In the genomic region with DNA sequence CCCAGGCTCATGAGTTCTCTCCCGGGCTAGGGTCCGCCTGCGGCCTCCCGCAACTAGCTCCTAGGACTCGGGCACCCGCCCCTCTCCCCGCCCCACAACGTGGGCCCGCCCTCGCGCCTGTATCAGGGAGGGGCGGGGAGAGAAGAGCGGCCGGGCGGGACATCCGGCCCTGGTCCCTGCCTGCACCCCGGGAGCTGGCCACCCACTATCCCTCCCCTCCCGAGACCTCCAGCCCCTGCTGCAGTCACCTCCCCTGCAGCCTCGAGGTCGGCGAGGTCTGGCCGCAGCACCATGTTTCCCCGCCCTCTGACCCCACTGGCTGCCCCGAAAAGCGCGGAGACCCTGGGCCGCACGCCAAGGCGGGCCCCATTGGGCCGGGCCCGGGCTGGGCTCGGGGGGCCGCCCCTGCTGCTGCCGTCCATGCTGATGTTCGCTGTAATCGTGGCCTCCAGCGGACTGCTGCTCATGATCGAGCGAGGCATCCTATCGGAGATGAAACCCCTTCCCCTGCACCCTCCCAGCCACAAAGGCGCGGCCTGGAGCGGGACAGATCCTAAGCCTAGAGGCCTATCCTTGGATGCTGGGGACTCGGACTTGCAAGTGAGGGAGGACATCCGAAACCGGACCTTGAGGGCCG, we compare ENCODE assay signal across 8 mouse cellular contexts. TPM values are rescaled to one million over a fixed set of nuclear protein-coding genes. Genes with fewer than 3 reads are reported as not detected.
DNase-seq lines count a peak whose midpoint lies in the region; ATAC-seq and TF ChIP-seq lines count a peak whose summit lies in the region.

Gene Chst14 (plus strand): TSS at position 136 of the 637 bp plus-strand sequence.

- ATAC-seq in embryonic facial prominence, embryonic 13.5 days (ENCODE audit: insufficient number of reproducible peaks, insufficient read depth, low FRiP score, low TSS enrichment, low read depth): peak; percentile 85
- ATAC-seq in neural tube, embryonic 12.5 days (ENCODE audit: low FRiP score, low read depth): peak; percentile 90

- in situ Hi-C loops in CH12.LX (cut with MboI; ENCODE audit: low pct_ligation_motif_present, low pct_unique_long_range_greater_than_20kb, low sequenced_read_pairs): loop anchor here (5.0 kb wide), 1 partner anchor 36 kb away; no protein-coding TSS in a partner anchor

- TF ChIP-seq RAD21 in CH12.LX (IDR thresholded peaks at IDR 0.05; ENCODE audit: low read depth, low read length): no peak

- no peak for TF ChIP-seq CTCF in CH12.LX (conservative IDR thresholded peaks at IDR 0.05 in 1 of 2, IDR thresholded peaks at IDR 0.05 in 1 of 2; ENCODE audit: low read depth in 2 of 2, low read length in 2 of 2)

- H3K27me3 ChIP-seq in CH12.LX (replicated peaks): no peaks in the 10 kb centered on the region
- no peaks in the 10 kb centered on the region for H3K27me3 ChIP-seq in embryonic facial prominence, embryonic 13.5 days
- no peaks in the 10 kb centered on the region for H3K27me3 ChIP-seq in heart, embryonic 10.5 days (ENCODE audit: insufficient read depth, poor library complexity, severe bottlenecking)
- H3K27me3 ChIP-seq in neural tube, embryonic 12.5 days (replicated peaks): no peaks in the 10 kb centered on the region

- TF ChIP-seq EP300 in CH12.LX (IDR thresholded peaks at IDR 0.05; ENCODE audit: low read length): no peak

- H3K27ac ChIP-seq in CH12.LX (ENCODE audit: insufficient read depth, low read depth): peak within 1 kb of the TSS; percentile 20; the same call in 1 of the 2 replicates
- H3K27ac ChIP-seq in embryonic facial prominence, embryonic 13.5 days: peak within 1 kb of the TSS; percentile 72
- peak within 1 kb of the TSS; percentile 95 for H3K27ac ChIP-seq in heart, embryonic 10.5 days
- H3K27ac ChIP-seq in neural tube, embryonic 12.5 days: no peak within 1 kb of the TSS

- WGBS in embryonic facial prominence, embryonic 13.5 days: under 1% methylated on average over 38 of the region's 47 CpGs
- WGBS in heart, embryonic 10.5 days: under 1% methylated on average over 47 of the region's 47 CpGs
- WGBS in neural tube, embryonic 12.5 days: 1% methylated on average over 46 of the region's 47 CpGs

- dilution Hi-C loops in CH12.LX (cut with MboI; ENCODE audit: extremely low pct_ligation_motif_present, extremely low pct_unique_long_range_greater_than_20kb, low sequenced_read_pairs): no loop called here

- H3K79me2 ChIP-seq in CH12.LX (replicated peaks; ENCODE audit: control insufficient read depth, extremely low read depth, insufficient read depth, poor library complexity, severe bottlenecking): no peaks in the 10 kb centered on the region

- H3K36me3 ChIP-seq in CH12.LX (replicated peaks in 1 of 2; ENCODE audit: control insufficient read depth in 1 of 2, insufficient read depth in 1 of 2, low read length in 1 of 2): peaks cover 23 to 51% of the 10 kb centered on the region in 2 experiments
- peaks cover 22% of the 10 kb centered on the region for H3K36me3 ChIP-seq in embryonic facial prominence, embryonic 13.5 days
- H3K36me3 ChIP-seq in heart, embryonic 10.5 days: peaks cover 21% of the 10 kb centered on the region
- H3K36me3 ChIP-seq in neural tube, embryonic 12.5 days: peaks cover 22% of the 10 kb centered on the region

- peak within 1 kb of the TSS; percentile 38 for H3K4me2 ChIP-seq in CH12.LX (ENCODE audit: insufficient read depth, low read depth, poor library complexity, severe bottlenecking)
- H3K4me2 ChIP-seq in embryonic facial prominence, embryonic 13.5 days: peak within 1 kb of the TSS; percentile 89
- peak within 1 kb of the TSS; percentile 95 for H3K4me2 ChIP-seq in neural tube, embryonic 12.5 days (replicated peaks)

- peak within 1 kb of the TSS; percentile 50 for H3K9ac ChIP-seq in CH12.LX (ENCODE audit: insufficient read depth, low read depth)
- H3K9ac ChIP-seq in embryonic facial prominence, embryonic 13.5 days: peak within 1 kb of the TSS; percentile 91
- peak within 1 kb of the TSS; percentile 83 for H3K9ac ChIP-seq in neural tube, embryonic 12.5 days

- no peak for DNase-seq in CH12.LX (ENCODE audit: extremely low read depth)
- DNase-seq in adrenal gland, postnatal 4 days (ENCODE audit: low spot score in 2 of 2): peak; percentile 63 to 75
- peak; percentile 88 for DNase-seq in heart, embryonic 10.5 days (ENCODE audit: low spot score)
- DNase-seq in kidney, adult 8-10 months: peak; percentile 66
- DNase-seq in lung, adult 18-20 months: peak; percentile 77 to 83
- peak; percentile 71 for DNase-seq in testis, postnatal 14 days (ENCODE audit: low spot score)

- H3K4me1 ChIP-seq in CH12.LX (ENCODE audit: control insufficient read depth in 1 of 2, insufficient read depth in 2 of 2): peaks cover 19 to 54% of the 10 kb centered on the region in 2 experiments
- peaks cover 27% of the 10 kb centered on the region for H3K4me1 ChIP-seq in embryonic facial prominence, embryonic 13.5 days
- peaks cover 46% of the 10 kb centered on the region for H3K4me1 ChIP-seq in heart, embryonic 10.5 days
- H3K4me1 ChIP-seq in neural tube, embryonic 12.5 days: peaks cover 25% of the 10 kb centered on the region

- H3K4me3 ChIP-seq in CH12.LX (replicated peaks in 1 of 3; ENCODE audit: low read depth in 2 of 3, low read length in 2 of 3, poor library complexity in 1 of 3): peak within 1 kb of the TSS; percentile 75 to 80 (median 78)
- H3K4me3 ChIP-seq in embryonic facial prominence, embryonic 13.5 days: peak within 1 kb of the TSS; percentile 81
- peak within 1 kb of the TSS; percentile 87 for H3K4me3 ChIP-seq in heart, embryonic 10.5 days
- peak within 1 kb of the TSS; percentile 66 for H3K4me3 ChIP-seq in neural tube, embryonic 12.5 days

- peak; percentile 57; the same call in 1 of the 2 replicates for TF ChIP-seq POLR2A in CH12.LX (IDR thresholded peaks at IDR 0.05; ENCODE audit: low read depth, low read length)

- H3K9me3 ChIP-seq in CH12.LX (replicated peaks; ENCODE audit: low read length): no peaks in the 10 kb centered on the region
- no peaks in the 10 kb centered on the region for H3K9me3 ChIP-seq in embryonic facial prominence, embryonic 13.5 days
- H3K9me3 ChIP-seq in heart, embryonic 10.5 days: no peaks in the 10 kb centered on the region
- H3K9me3 ChIP-seq in neural tube, embryonic 12.5 days: no peaks in the 10 kb centered on the region

TF ChIP-seq in CH12.LX, 34 proteins besides CTCF, POLR2A, EP300 and RAD21:
- TF ChIP-seq HCFC1 (IDR thresholded peaks at IDR 0.05; ENCODE audit: low read depth, low read length) (no peak), SMC3 (IDR thresholded peaks at IDR 0.05; ENCODE audit: low read depth, low read length) (no peak), TCF12 (IDR thresholded peaks at IDR 0.05; ENCODE audit: low read depth, low read length) (no peak), SIN3A (IDR thresholded peaks at IDR 0.05; ENCODE audit: low read length) (peak; percentile 19; the same call in 1 of the 2 replicates), USF2 (conservative IDR thresholded peaks at IDR 0.05; ENCODE audit: low read depth, low read length) (no peak), JUND (conservative IDR thresholded peaks at IDR 0.05; ENCODE audit: low read depth, low read length) (no peak), MAX (IDR thresholded peaks at IDR 0.05; ENCODE audit: low read length) (peak; percentile 32; the same call in 1 of the 2 replicates), E2F4 (IDR thresholded peaks at IDR 0.05; ENCODE audit: insufficient replicate concordance, low read depth, low read length) (no peak), TBP (conservative IDR thresholded peaks at IDR 0.05; ENCODE audit: low read depth, low read length) (no peak), MAFK (IDR thresholded peaks at IDR 0.05; ENCODE audit: insufficient replicate concordance, low read length) (no peak), JUN (IDR thresholded peaks at IDR 0.05; ENCODE audit: insufficient read depth, low read depth, low read length) (no peak), USF1 (IDR thresholded peaks at IDR 0.05; ENCODE audit: low read depth, low read length) (no peak), RCOR1 (conservative IDR thresholded peaks at IDR 0.05; ENCODE audit: low read depth, low read length) (no peak), KAT2A (IDR thresholded peaks at IDR 0.05; ENCODE audit: insufficient replicate concordance, low read length) (0 out of 2 replicates have a peak, but pooled peaks have one; percentile 34), ELF1 (IDR thresholded peaks at IDR 0.05; ENCODE audit: low read depth, low read length) (no peak), UBTF (IDR thresholded peaks at IDR 0.05; ENCODE audit: low read depth, low read length) (no peak), ZKSCAN1 (IDR thresholded peaks at IDR 0.05; ENCODE audit: borderline replicate concordance, low read depth, low read length) (no peak), ZMIZ1 (IDR thresholded peaks at IDR 0.05; ENCODE audit: low read depth, low read length) (0 out of 2 replicates have a peak, but pooled peaks have one; percentile 4)

RNA-seq across cellular contexts. Expression of gene Chst14, which starts in this region (rescaled TPM):
- total RNA-seq in CH12.LX (2012; rRNA removed): 4.4 and 5.1 TPM in 2 replicates
- total RNA-seq in CH12.LX (2014; rRNA removed): 3.1 and 4.7 TPM in 2 replicates
- 6.7 and 8.4 TPM in 2 replicates for polyA plus RNA-seq in CH12.LX (2012; ENCODE audit: insufficient read length, low read depth)
- total RNA-seq in adrenal gland, postnatal 4 days (2021): 10 to 100 TPM; 23.0 to 24.5 TPM
- 48.8 and 54.9 TPM in 2 replicates for polyA plus RNA-seq in embryonic facial prominence, embryonic 13.5 days (2015; fragmentation: Nextera tagmentation; extraction: Ambion mirVana)
- polyA plus RNA-seq in heart, embryonic 10.5 days (2016; fragmentation: Nextera tagmentation; extraction: Ambion mirVana): 18.8 and 20.1 TPM in 2 replicates
- polyA plus RNA-seq in neural tube, embryonic 12.5 days (2016; fragmentation: Nextera tagmentation; extraction: Ambion mirVana): 18.3 and 18.4 TPM in 2 replicates

Comparison
In these comparisons a context has a peak if more than half of its experiments do, and no peak if none do; other contexts are left out.
1. H3K4me2 ChIP-seq: peak in every context shown above with its lines; median percentile 95 in neural tube, embryonic 12.5 days; 89 in embryonic facial prominence, embryonic 13.5 days; 38 in CH12.LX.